ENCODE assay signal across 7 mouse cellular contexts in the genomic region with DNA sequence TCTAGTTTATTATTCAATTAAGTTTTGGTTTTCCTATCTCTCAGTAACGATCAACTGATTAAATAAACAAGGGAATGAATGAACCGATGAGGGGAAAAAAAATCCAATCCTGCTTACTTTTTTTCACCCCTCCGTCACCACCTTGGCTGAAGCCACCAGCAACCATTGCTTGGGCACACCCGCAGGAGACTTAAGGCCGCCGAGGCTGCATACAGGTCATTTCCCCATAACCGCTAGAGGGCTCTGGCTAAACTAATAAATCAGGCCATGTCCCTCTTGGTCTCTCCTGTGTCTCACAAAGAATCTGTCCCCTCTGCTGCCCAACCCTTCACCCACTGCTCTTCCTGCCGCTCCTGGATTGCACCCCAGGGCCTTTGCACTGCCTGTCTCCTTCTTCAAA.
DNase-seq lines count a peak whose midpoint lies in the region; ATAC-seq and TF ChIP-seq lines count a peak whose summit lies in the region.

No protein-coding gene starts in this region.

- no peak for TF ChIP-seq POLR2A in kidney, adult 2 months (IDR thresholded peaks at IDR 0.05; ENCODE audit: low read depth, low read length)

- 11% methylated on average over 8 of the region's 8 CpGs for WGBS in embryonic facial prominence, embryonic 11.5 days
- 17% methylated on average over 8 of the region's 8 CpGs for WGBS in kidney, adult 2 months
- WGBS in midbrain, embryonic 14.5 days = 10% methylated on average over 8 of the region's 8 CpGs

- H3K9ac ChIP-seq in embryonic facial prominence, embryonic 11.5 days (replicated peaks; ENCODE audit: low read length) = no peak overlapping the region
- no peak overlapping the region for H3K9ac ChIP-seq in midbrain, embryonic 14.5 days (replicated peaks; ENCODE audit: low read length)

- DNase-seq in urinary bladder, postnatal 14 days (ENCODE audit: low spot score) = peak; percentile 14
- no peak for DNase-seq in urinary bladder, postnatal 25 days (ENCODE audit: low spot score)
- peak; percentile 77 for DNase-seq in embryonic facial prominence, embryonic 11.5 days (ENCODE audit: low spot score)
- peak; percentile 42 for DNase-seq in kidney, adult 2 months
- DNase-seq in midbrain, embryonic 14.5 days = peak; percentile 81
- DNase-seq in spleen, adult 18-20 months = no peak
- DNase-seq in frontal cortex, postnatal 10 days (ENCODE audit: low spot score in 2 of 2) = no peak

- TF ChIP-seq CTCF in kidney, adult 2 months (conservative IDR thresholded peaks at IDR 0.05; ENCODE audit: insufficient read depth, insufficient read length, low read depth, low read length) = peak; percentile 50

- H3K4me1 ChIP-seq in embryonic facial prominence, embryonic 11.5 days (ENCODE audit: control insufficient read depth, insufficient read depth, low read length) = no peaks in the 10 kb centered on the region
- H3K4me1 ChIP-seq in kidney, adult 2 months (ENCODE audit: control insufficient read depth, insufficient read depth, low read length) = no peaks in the 10 kb centered on the region
- H3K4me1 ChIP-seq in midbrain, embryonic 14.5 days (ENCODE audit: control insufficient read depth, insufficient read depth, low read length) = peaks cover 6% of the 10 kb centered on the region; the same call in 1 of the 2 replicates

- no peak overlapping the region for H3K4me3 ChIP-seq in embryonic facial prominence, embryonic 11.5 days (ENCODE audit: low read depth, low read length)
- H3K4me3 ChIP-seq in kidney, adult 2 months (ENCODE audit: insufficient read depth, low read depth, low read length) = no peak overlapping the region
- no peak overlapping the region for H3K4me3 ChIP-seq in midbrain, embryonic 14.5 days (replicated peaks; ENCODE audit: low read depth, low read length)

- peaks cover 19% of the 10 kb centered on the region for H3K27me3 ChIP-seq in embryonic facial prominence, embryonic 11.5 days (ENCODE audit: control insufficient read depth, insufficient read depth, low read length)
- no peaks in the 10 kb centered on the region for H3K27me3 ChIP-seq in kidney, adult 2 months (replicated peaks; ENCODE audit: control insufficient read depth, insufficient read depth, low read length)
- H3K27me3 ChIP-seq in midbrain, embryonic 14.5 days (ENCODE audit: control insufficient read depth, insufficient read depth, low read length) = peaks cover 15% of the 10 kb centered on the region

- ATAC-seq in embryonic facial prominence, embryonic 11.5 days (replicated peaks; ENCODE audit: insufficient number of reproducible peaks, low FRiP score, low TSS enrichment, low read depth) = no peak
- ATAC-seq in midbrain, embryonic 14.5 days (ENCODE audit: low FRiP score, low TSS enrichment) = no peak; the same call in 1 of the 2 replicates

- no peak overlapping the region for H3K27ac ChIP-seq in embryonic facial prominence, embryonic 11.5 days (replicated peaks; ENCODE audit: low read depth, low read length)
- H3K27ac ChIP-seq in kidney, adult 2 months (ENCODE audit: insufficient read depth, low read depth, low read length) = no peak overlapping the region
- H3K27ac ChIP-seq in midbrain, embryonic 14.5 days (replicated peaks; ENCODE audit: low read depth, low read length) = peak overlapping the region; percentile 79

- H3K36me3 ChIP-seq in embryonic facial prominence, embryonic 11.5 days (replicated peaks; ENCODE audit: control insufficient read depth, insufficient read depth, low read depth, low read length) = no peaks in the 10 kb centered on the region
- H3K36me3 ChIP-seq in kidney, adult 2 months (ENCODE audit: control insufficient read depth, insufficient read depth, low read length) = no peaks in the 10 kb centered on the region
- no peaks in the 10 kb centered on the region for H3K36me3 ChIP-seq in midbrain, embryonic 14.5 days (ENCODE audit: control insufficient read depth, insufficient read depth, low read length)

- H3K9me3 ChIP-seq in embryonic facial prominence, embryonic 11.5 days (replicated peaks; ENCODE audit: control insufficient read depth, low read length) = no peaks in the 10 kb centered on the region
- H3K9me3 ChIP-seq in midbrain, embryonic 14.5 days (ENCODE audit: control insufficient read depth, low read length) = no peaks in the 10 kb centered on the region

- no peak overlapping the region for H3K4me2 ChIP-seq in embryonic facial prominence, embryonic 11.5 days (ENCODE audit: low read depth, low read length)
- H3K4me2 ChIP-seq in midbrain, embryonic 14.5 days (ENCODE audit: low read length) = no peak overlapping the region

Comparison
In these comparisons a context has a peak if more than half of its experiments do, and no peak if none do; other contexts are left out.
1. DNase-seq: peak in urinary bladder, postnatal 14 days (single experiment), embryonic facial prominence, embryonic 11.5 days (single experiment), kidney, adult 2 months (single experiment) and midbrain, embryonic 14.5 days (single experiment); none in urinary bladder, postnatal 25 days (single experiment), spleen, adult 18-20 months (0 of 2) and frontal cortex, postnatal 10 days (0 of 2).